Mouse (Mus musculus): Measurements from ENCODE around the gene Tmem82.

- TF ChIP-seq CHD2 (IDR thresholded peaks at IDR 0.05; ENCODE audit: low read depth, low read length): no peak
- no peak for TF ChIP-seq ZC3H11A (IDR thresholded peaks at IDR 0.05; ENCODE audit: borderline replicate concordance, low read depth, low read length)
- no peak for TF ChIP-seq ZNF384 (IDR thresholded peaks at IDR 0.05; ENCODE audit: low read depth, low read length)
- TF ChIP-seq MAFK (IDR thresholded peaks at IDR 0.05; ENCODE audit: insufficient read depth, low read depth, low read length): no peak
- no peak for TF ChIP-seq HCFC1 (IDR thresholded peaks at IDR 0.05; ENCODE audit: borderline replicate concordance, insufficient read depth, low read length)
Measured at GRCm38 (mm10) chr4:141632111-141632873, 13.9 kb upstream of the Tmem82 start.
